ENCODE assay signal across 9 mouse cellular contexts in the genomic region with DNA sequence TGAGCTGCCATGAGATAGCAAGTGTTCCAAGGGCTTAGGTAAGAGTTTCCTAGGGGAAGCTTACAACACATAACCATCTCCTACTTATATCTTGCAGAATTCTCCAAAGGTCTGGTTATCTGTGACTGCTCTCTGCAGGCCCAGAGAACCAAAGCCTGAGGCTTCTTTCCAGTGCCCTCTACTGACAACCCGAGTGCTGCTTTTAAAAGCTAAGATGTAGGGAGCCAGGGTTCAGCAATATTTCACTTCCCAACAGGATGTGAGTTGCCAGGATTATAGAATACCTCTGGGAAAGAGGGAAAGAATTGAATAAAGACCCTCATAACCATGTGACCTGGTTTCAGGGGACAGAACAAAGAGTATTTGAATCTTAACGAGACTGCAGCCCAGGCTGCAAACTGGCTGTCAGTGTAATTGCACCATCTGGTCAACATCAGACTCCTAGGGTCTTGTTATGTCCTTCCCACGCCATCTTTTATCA. TPM values are rescaled to one million over a fixed set of nuclear protein-coding genes. Genes with fewer than 3 reads are reported as not detected.
DNase-seq lines count a peak whose midpoint lies in the region; ATAC-seq and TF ChIP-seq lines count a peak whose summit lies in the region.
"Had no signal": no experiment of that assay in that cellular context is flagged by ENCODE, and none has a peak within 500 bp of the region (broad histone marks: within the 10 kb centered on the region; RNA-seq: fewer than 3 reads in every experiment).

No protein-coding gene starts in this region.

- 0 out of 2 replicates have a peak, but pooled peaks have one; percentile 30 for ATAC-seq in heart, embryonic 12.5 days (ENCODE audit: insufficient number of reproducible peaks, low FRiP score)
- ATAC-seq in hindbrain, embryonic 12.5 days (ENCODE audit: low FRiP score), result peak; percentile 88
- peak; percentile 53; the same call in 1 of the 2 replicates for ATAC-seq in midbrain, embryonic 15.5 days (replicated peaks)

- H3K9me3 ChIP-seq in heart, embryonic 12.5 days (replicated peaks), result 0 out of 2 replicates have a peak, but pooled peaks cover 3% of the 10 kb centered on the region
- no peaks in the 10 kb centered on the region for H3K9me3 ChIP-seq in hindbrain, embryonic 12.5 days (replicated peaks)
- H3K9me3 ChIP-seq in midbrain, embryonic 15.5 days, result no peaks in the 10 kb centered on the region

- no peak for TF ChIP-seq CTCF in brain, embryonic 14.5 days (IDR thresholded peaks at IDR 0.05; ENCODE audit: borderline replicate concordance, extremely low read depth, insufficient read depth, insufficient read length)

- H3K27me3 ChIP-seq in heart, embryonic 12.5 days (replicated peaks), result no peaks in the 10 kb centered on the region
- no peaks in the 10 kb centered on the region for H3K27me3 ChIP-seq in hindbrain, embryonic 12.5 days
- no peaks in the 10 kb centered on the region for H3K27me3 ChIP-seq in midbrain, embryonic 15.5 days (replicated peaks)

- H3K27ac ChIP-seq in heart, embryonic 12.5 days (ENCODE audit: poor library complexity, severe bottlenecking), result peak overlapping the region; percentile 93
- peak overlapping the region; percentile 75 for H3K27ac ChIP-seq in hindbrain, embryonic 12.5 days
- H3K27ac ChIP-seq in midbrain, embryonic 15.5 days, result peak overlapping the region; percentile 71

- 17% methylated on average over 3 of the region's 3 CpGs for WGBS in heart, embryonic 12.5 days
- 22% methylated on average over 3 of the region's 3 CpGs for WGBS in hindbrain, embryonic 12.5 days
- 6% methylated on average over 3 of the region's 3 CpGs for WGBS in midbrain, embryonic 15.5 days

- DNase-seq in heart, postnatal 25 days (ENCODE audit: low spot score), result no peak
- peak; percentile 88 for DNase-seq in brain, embryonic 14.5 days (ENCODE audit: low read depth)
- no peak for DNase-seq in urinary bladder, adult 2 months (ENCODE audit: low spot score)
- DNase-seq in lung, postnatal 25 days (ENCODE audit: low spot score), result no peak
- no peak for DNase-seq in lung, postnatal 4 days

- peak overlapping the region; percentile 35 for H3K4me2 ChIP-seq in heart, embryonic 12.5 days
- no peak overlapping the region for H3K4me2 ChIP-seq in hindbrain, embryonic 12.5 days (replicated peaks)
- no peak overlapping the region for H3K4me2 ChIP-seq in midbrain, embryonic 15.5 days

- H3K9ac ChIP-seq in heart, embryonic 12.5 days, result peak overlapping the region; percentile 43
- H3K9ac ChIP-seq in hindbrain, embryonic 12.5 days, result no peak overlapping the region
- H3K9ac ChIP-seq in midbrain, embryonic 15.5 days, result no peak overlapping the region

- intact Hi-C loops in heart, postnatal 25 days (cut with DNase I), result no loop called here

- TF ChIP-seq POLR2A in brain, embryonic 14.5 days (IDR thresholded peaks at IDR 0.05; ENCODE audit: borderline replicate concordance, extremely low read depth, insufficient read depth, insufficient read length, poor library complexity, severe bottlenecking), result no peak

- H3K4me1 ChIP-seq in heart, embryonic 12.5 days (replicated peaks), result peaks cover 44% of the 10 kb centered on the region
- peaks cover 17% of the 10 kb centered on the region for H3K4me1 ChIP-seq in hindbrain, embryonic 12.5 days
- H3K4me1 ChIP-seq in midbrain, embryonic 15.5 days, result peaks cover 29% of the 10 kb centered on the region

- H3K4me3 ChIP-seq in heart, embryonic 12.5 days, result no peak overlapping the region
- no peak overlapping the region for H3K4me3 ChIP-seq in hindbrain, embryonic 12.5 days
- no peak overlapping the region for H3K4me3 ChIP-seq in midbrain, embryonic 15.5 days
- H3K4me3 ChIP-seq: erythroblast, embryonic 14.5 days had no signal

- no peaks in the 10 kb centered on the region for H3K36me3 ChIP-seq in heart, embryonic 12.5 days
- H3K36me3 ChIP-seq in hindbrain, embryonic 12.5 days, result no peaks in the 10 kb centered on the region
- no peaks in the 10 kb centered on the region for H3K36me3 ChIP-seq in midbrain, embryonic 15.5 days (replicated peaks)

RNA-seq across cellular contexts. Expression of a gene that starts 59.4 kb away (rescaled TPM):
- 160 and 161 TPM in 2 replicates for polyA plus RNA-seq in heart, embryonic 12.5 days (2016; fragmentation: Nextera tagmentation; extraction: Ambion mirVana)
- 100 to 1,000 TPM; 168 to 192 TPM for total RNA-seq in heart, postnatal 25 days (2021)
- polyA plus RNA-seq in brain, embryonic 14.5 days (2012; rRNA removed), result 22.7 and 25.1 TPM in 2 replicates
- 88.9 and 101 TPM in 2 replicates for polyA plus RNA-seq in hindbrain, embryonic 12.5 days (2016; fragmentation: Nextera tagmentation; extraction: Ambion mirVana)
- 52.6 and 54.6 TPM in 2 replicates for polyA plus RNA-seq in midbrain, embryonic 15.5 days (2015; fragmentation: Nextera tagmentation; extraction: Ambion mirVana)
- polyA plus RNA-seq in urinary bladder, adult 2 months (2012; rRNA removed), result 52.0 and 56.9 TPM in 2 replicates

Comparison
In these comparisons a context has a peak if more than half of its experiments do, and no peak if none do; other contexts are left out.
1. ATAC-seq: peak in every context shown above with its lines; median percentile 88 in hindbrain, embryonic 12.5 days; 53 in midbrain, embryonic 15.5 days; 30 in heart, embryonic 12.5 days.